Mouse (Mus musculus): Measurements from ENCODE around the gene Fat2.

Fat2 gene

GRCm38 (mm10) chr11:55336101-55336891, at the start of gene Fat2:
Gene Fat2 (minus strand): TSS chr11:55336564.
- no peak for DNase-seq

DNA sequence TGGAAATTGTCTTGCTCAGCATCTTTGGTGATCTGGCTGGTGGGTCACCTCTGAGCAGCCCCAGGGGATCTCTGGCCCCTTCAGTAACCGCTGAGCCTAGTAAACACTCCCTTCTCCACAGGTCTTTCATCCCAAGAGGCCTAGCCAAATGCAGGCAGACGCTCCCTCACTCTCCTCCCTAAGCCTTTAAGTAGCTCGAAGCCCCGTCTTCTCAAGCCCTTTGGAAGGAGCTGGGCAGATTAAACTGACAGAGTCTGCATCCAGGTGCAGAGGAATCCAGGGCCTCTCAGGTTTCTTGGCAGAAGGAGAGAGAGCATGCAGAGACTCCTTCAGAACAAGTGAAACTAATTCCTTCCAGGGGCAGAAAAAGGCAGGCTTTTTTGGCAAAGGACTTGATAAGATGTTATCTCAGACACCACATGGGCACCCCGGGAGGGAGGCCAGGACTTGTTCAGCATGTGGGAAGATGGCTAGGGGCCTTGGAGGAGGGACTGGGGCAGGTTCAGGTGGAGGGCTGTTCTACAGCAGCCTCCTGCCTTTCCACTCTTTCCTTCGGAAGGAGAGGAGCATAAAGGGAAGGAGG, 47.2 kb upstream of the Fat2 start:
- no peak for DNase-seq

DNA sequence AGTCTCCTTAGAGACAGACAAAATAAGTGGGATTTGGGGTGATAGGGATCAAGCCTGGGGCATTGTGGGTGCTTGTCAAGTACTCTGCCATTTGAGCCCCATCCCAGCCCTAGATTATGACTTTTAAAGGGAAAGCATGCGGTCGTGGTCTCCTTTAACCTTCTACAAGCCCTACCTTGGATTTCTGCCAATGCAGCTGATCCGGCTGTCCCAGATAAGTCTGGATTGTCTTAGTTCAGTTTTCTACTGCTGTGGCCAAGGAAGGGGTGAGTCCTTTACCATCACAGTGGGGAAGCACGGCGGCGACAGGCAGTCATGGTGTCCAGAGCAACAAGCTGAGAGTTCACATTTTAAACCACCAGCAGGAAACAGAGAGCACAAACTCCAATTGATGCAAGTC, 44.5 kb upstream of the Fat2 start:
- DNase-seq = no peak

GRCm38 (mm10) chr11:55378371-55378770, 42.0 kb upstream of the Fat2 start:
- DNase-seq = no peak

- DNase-seq = peak; percentile 54
Observed at GRCm38 (mm10) chr11:55373838-55374237, 37.5 kb upstream of the Fat2 start.

DNA sequence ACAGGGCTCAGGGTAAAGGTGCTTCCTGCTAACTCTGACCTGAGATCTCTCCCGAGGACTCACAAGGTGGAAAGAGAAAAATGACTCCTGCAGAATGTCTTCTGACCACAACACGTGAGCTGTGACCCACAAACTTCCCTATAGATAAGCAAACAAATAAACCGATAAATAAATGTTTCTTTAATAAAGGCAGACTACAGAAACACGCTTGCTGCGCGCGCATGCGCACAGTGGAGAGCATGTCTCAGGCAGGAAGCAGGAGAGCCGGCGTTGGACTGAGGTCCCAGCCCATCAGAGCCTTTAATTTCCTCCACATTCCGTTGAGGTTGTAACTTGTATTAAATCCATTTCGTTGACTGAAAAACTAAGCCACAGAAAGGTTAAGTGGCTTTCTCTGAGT, 37.0 kb upstream of the Fat2 start:
- no peak for DNase-seq

GRCm38 (mm10) chr11:55372001-55372400, 35.6 kb upstream of the Fat2 start:
- DNase-seq = no peak

DNA sequence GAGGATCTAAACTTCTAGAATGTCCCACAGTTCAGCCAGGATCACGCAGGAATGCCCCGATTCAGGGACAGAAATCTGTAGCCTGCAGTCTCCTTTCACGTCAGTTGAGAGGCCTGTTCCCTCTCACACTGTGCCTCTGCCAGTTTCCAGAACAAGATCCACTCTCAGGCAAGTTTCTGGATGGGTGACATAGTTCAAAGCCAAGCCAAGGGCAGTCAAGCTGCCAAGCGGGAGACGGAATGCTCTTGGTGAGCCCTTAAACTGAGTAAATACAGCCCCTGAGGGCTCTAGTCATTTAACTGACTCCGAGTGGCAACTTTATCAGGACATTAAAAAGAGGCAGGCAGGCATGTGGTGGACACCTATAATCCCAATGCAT, 32.7 kb upstream of the Fat2 start:
- no peak for DNase-seq

DNA sequence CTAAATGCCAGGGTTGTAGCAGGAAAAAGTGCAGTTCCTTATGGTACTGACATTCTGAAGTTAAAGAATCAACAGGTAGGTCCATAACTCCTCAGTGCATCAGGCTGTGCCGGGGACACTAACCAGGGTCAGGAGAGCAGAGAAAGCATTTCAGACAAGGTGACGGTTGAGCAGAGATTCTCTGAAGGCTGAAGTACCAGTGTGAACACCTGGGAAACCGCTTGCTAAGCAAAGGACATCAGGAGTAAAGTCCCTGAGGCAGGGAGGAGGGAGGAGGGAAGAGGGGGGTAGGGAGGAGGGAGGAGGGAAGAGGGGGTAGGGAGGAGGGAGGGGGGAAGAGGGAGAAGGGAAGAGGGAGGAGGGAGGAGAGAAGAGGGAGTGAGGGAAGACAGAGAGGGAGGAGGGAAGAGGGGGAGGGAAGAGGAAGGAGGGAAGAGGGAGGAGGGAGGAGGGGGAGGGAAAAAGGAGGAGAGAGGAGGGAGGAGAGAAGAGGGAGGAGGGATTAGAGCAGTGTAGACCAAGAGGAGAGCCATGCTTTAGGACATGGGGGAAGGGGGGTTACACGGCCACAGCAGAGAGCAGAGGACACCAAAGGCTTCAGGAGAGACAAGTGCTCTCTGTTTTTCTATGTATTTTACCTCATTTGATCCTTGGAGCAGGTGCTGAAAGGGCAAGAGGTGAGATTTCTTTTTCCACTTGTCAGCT, 32.2 kb upstream of the Fat2 start:
- no peak for DNase-seq

- DNase-seq = no peak
Observed at GRCm38 (mm10) chr11:55367783-55368182, 31.4 kb upstream of the Fat2 start.

DNA sequence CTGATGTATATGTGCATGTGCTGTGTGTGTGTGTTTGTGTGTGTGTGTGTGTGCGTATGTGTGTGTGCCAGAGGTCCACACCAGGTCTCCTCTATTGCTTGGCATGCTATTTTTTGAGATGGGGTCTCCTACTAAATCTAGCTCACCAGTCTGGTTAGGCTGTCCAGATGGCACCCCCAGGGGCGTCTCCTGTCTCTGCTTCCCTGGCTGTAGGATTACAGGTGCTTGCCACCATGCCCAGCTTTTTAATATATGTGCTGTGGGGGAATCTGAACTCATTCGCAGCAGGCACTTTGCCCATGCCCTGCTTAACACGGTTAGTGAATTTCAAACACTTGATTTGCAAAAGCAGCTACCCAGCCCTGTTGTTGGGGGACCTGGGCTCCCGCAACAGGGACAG, 29.5 kb upstream of the Fat2 start:
- no peak for DNase-seq

GRCm38 (mm10) chr11:55365242-55365641, 28.9 kb upstream of the Fat2 start:
- DNase-seq = no peak

DNA sequence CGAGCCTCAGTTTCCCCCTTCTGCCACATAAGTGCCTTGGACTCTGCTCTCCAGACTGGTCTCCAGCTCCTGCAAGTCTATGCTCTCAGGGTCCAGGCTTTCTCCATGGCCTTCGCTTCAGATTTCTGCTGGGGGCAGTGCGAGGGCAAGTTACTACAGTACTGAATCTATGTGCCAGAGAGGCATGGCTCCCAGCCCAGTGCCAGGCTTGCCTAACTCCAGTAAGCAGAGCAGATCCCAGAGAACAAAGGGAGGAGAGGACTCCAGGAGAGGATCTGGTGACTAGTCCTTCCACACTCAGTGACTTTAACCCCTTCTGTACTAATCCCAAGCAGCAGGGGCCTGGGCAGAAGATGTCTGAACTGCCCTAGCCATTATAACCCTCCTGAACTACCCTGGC, 28.3 kb upstream of the Fat2 start:
- DNase-seq = no peak

DNA sequence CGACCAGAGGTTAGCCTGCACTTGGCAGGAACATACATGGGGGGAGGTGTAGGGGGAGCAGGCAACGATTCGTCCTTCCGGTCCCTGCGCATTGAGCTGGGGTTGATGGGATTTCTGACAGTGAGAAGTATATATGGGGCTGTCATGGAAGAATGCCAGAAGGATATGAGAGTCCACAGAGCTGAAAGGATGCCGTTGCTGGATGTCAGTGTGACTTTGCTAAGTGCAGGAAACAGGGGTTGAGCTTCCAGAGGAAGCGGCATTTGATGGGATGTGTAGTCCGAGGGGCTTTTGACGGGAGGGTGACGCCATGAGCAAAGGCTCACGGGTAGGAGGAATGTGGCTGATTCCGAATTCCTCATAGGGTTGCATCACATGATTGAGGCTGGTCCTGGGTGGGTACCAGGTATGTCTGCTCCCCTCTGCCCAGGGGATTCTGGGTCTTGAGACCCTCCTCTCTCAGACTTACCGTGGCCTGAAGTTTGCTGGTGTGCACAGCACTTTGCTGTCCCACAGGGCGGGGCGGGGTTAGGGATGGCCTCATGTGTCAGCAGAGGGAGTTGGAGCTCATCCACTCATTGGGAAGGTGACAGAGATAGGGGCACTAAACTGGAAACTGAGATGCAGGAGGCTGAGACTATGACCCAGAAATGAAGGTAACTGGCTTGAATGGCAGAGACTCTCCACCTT, 21.9 kb upstream of the Fat2 start:
- no peak for DNase-seq

DNA sequence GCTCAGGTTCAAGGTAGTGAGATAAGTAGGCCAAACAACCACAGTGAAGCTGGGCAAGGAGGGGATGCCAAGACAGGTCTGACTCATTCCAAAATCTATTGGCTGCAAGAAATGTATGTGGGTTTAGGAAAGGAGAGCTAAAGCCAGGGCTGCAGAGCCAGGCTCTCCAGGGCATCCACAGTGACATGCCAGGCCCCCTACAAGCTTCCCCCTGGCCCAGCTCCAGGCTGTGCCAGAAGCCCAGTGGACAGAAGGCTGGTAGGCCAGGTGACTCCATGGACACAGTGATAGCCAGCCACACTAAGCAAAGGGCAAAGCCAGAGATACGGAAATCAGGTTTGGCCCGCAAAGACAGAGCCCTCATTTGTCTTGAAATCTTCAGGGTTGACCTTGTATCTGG, 20.5 kb upstream of the Fat2 start:
- no peak for DNase-seq

GRCm38 (mm10) chr11:55341961-55342371, 5.6 kb upstream of the Fat2 start:
- DNase-seq = no peak

GRCm38 (mm10) chr11:55340789-55341188, 4.4 kb upstream of the Fat2 start:
- DNase-seq = no peak

- no peak for DNase-seq
Observed at GRCm38 (mm10) chr11:55337032-55337769, 837 bp upstream of the Fat2 start.

GRCm38 (mm10) chr11:55335314-55336076, 869 bp downstream of the Fat2 start:
- no peak for DNase-seq

GRCm38 (mm10) chr11:55334545-55334944, 1.8 kb downstream of the Fat2 start:
- DNase-seq = no peak

DNA sequence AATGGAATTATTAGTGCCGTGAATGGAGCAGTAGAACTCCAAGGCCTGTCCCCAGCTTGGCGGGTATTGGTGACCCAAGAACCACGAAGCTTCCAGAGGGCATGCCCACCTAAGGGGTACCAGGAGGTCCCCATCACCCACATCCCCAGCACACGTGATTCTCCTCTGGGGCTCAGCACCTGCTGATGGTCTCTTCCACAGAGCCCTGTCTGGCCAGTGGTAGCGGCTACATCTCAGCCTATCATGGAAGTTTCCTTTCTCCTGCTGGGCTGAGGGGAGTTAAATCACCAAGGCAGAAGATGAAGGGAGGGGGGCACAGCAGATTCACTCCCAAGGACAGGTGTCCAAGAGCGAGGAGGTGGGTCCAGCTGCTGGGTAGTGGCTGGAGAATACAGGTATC, 2.3 kb downstream of the Fat2 start:
- DNase-seq = no peak
